Mouse (Mus musculus) erythroblast, embryonic 14.5 days (primary cell): ENCODE measurements around the gene Olfml2a. TPM values are rescaled to one million over a fixed set of nuclear protein-coding genes. Genes with fewer than 3 reads are reported as not detected.
"Not testable (repeated sequence)": the region's sequence is repeated elsewhere in the genome, so short reads cannot be mapped to it uniquely, and the experiment has no call there.

Source experiments
- H3K27me3 ChIP-seq: 2 replicates; pipeline ENCODE4 v1.6.1; 2012; ENCODE audit warnings: inconsistent platforms; ENCODE audit not compliant: control insufficient read depth
- H3K36me3 ChIP-seq: 2 replicates; pipeline ENCODE4 v1.6.1; 2012; ENCODE audit warnings: mild to moderate bottlenecking, inconsistent platforms; ENCODE audit not compliant: control insufficient read depth
- H3K4me1 ChIP-seq: 2 replicates; pipeline ENCODE4 v1.6.1; 2012; ENCODE audit warnings: inconsistent platforms; ENCODE audit not compliant: control insufficient read depth
- H3K4me3 ChIP-seq: replicated peaks from 2 replicates; pipeline ENCODE3; 2012; ENCODE audit warnings: moderate library complexity, mild to moderate bottlenecking, inconsistent platforms
- H3K9me3 ChIP-seq: 2 replicates; pipeline ENCODE4 v1.6.1; 2012; ENCODE audit warnings: low read length, inconsistent platforms, mixed read lengths; ENCODE audit not compliant: control insufficient read depth
- GATA1 ChIP-seq: IDR thresholded peaks from 2 replicates; pipeline ENCODE4 v1.6.1; 2012; ENCODE audit warnings: low read length, inconsistent platforms, mixed read lengths
- TAL1 ChIP-seq: IDR thresholded peaks from 3 replicates; pipeline ENCODE4 v1.6.1; 2012; ENCODE audit warnings: low read length, inconsistent platforms, mixed read lengths
- polyA plus RNA-seq: library from polyadenylated mRNA; stranded (reverse); fragments of >175 nt; gene quantifications from 2 replicates; pipeline ENCODE4 v1.2.3, GENCODE M21; 2012

Gene Olfml2a
- polyA plus RNA-seq, 1 experiment = 0.01 TPM

- Histone ChIP-seq H3K4me3 (peak overlapping the region; percentile 93), H3K27me3 (no peaks in the 10 kb centered on the region), H3K9me3 (no peaks in the 10 kb centered on the region), H3K36me3 (peaks cover 54% of the 10 kb centered on the region), H3K4me1 (peaks cover 75% of the 10 kb centered on the region)
- TF ChIP-seq TAL1 (no peak), GATA1 (no peak)
Observed at GRCm38 (mm10) chr2:39003106-39003505, 71.3 kb downstream of the Olfml2a start.

- no peaks in the 10 kb centered on the region for H3K9me3 ChIP-seq
- H3K4me3 ChIP-seq = peak overlapping the region; percentile 93
- no peaks in the 10 kb centered on the region for H3K27me3 ChIP-seq
- peaks cover 73% of the 10 kb centered on the region for H3K4me1 ChIP-seq
- TF ChIP-seq GATA1 (no peak), TAL1 (no peak)
- H3K36me3 ChIP-seq = peaks cover 54% of the 10 kb centered on the region
Observed at GRCm38 (mm10) chr2:39003512-39003911, 71.7 kb downstream of the Olfml2a start.

- no peaks in the 10 kb centered on the region for H3K27me3 ChIP-seq
- H3K4me3 ChIP-seq = peak overlapping the region; percentile 93
- H3K4me1 ChIP-seq = peaks cover 76% of the 10 kb centered on the region
- TF ChIP-seq GATA1 = no peak
- no peak for TF ChIP-seq TAL1
- H3K36me3 ChIP-seq = peaks cover 51% of the 10 kb centered on the region
- H3K9me3 ChIP-seq = no peaks in the 10 kb centered on the region
Observed at GRCm38 (mm10) chr2:39004372-39004771, 72.6 kb downstream of the Olfml2a start.

GRCm38 (mm10) chr2:39004880-39005435 lies 73.2 kb downstream of the Olfml2a start, which contains the start of gene Arpc5l:
Arpc5l (plus strand) TSS chr2:39005348.
- Histone ChIP-seq H3K27me3 (no peaks in the 10 kb centered on the region), H3K4me1 (peaks cover 76% of the 10 kb centered on the region), H3K36me3 (peaks cover 48% of the 10 kb centered on the region), H3K9me3 (no peaks in the 10 kb centered on the region), H3K4me3 (peak within 1 kb of the TSS; percentile 93)
- TF ChIP-seq TAL1 = no peak
- no peak for TF ChIP-seq GATA1

GRCm38 (mm10) chr2:39005574-39006079 lies 73.8 kb downstream of the Olfml2a start, which contains the start of gene Rpl35:
Rpl35 (minus strand) TSS chr2:39005624.
- no peaks in the 10 kb centered on the region for H3K9me3 ChIP-seq
- no peak for TF ChIP-seq TAL1
- TF ChIP-seq GATA1 = no peak
- H3K4me3 ChIP-seq = peak within 1 kb of the TSS; percentile 93
- no peaks in the 10 kb centered on the region for H3K27me3 ChIP-seq
- H3K4me1 ChIP-seq = peaks cover 75% of the 10 kb centered on the region
- peaks cover 46% of the 10 kb centered on the region for H3K36me3 ChIP-seq

GRCm38 (mm10) chr2:39006149-39006730 lies 74.5 kb downstream of the Olfml2a start:
- H3K36me3 ChIP-seq = peaks cover 46% of the 10 kb centered on the region
- no peaks in the 10 kb centered on the region for H3K9me3 ChIP-seq
- TF ChIP-seq GATA1 (no peak), TAL1 (no peak)
- peaks cover 77% of the 10 kb centered on the region for H3K4me1 ChIP-seq
- H3K4me3 ChIP-seq = peak overlapping the region; percentile 93
- no peaks in the 10 kb centered on the region for H3K27me3 ChIP-seq

- Histone ChIP-seq H3K4me1 (peaks cover 78% of the 10 kb centered on the region), H3K9me3 (no peaks in the 10 kb centered on the region), H3K4me3 (peak overlapping the region; percentile 99), H3K36me3 (peaks cover 46% of the 10 kb centered on the region), H3K27me3 (no peaks in the 10 kb centered on the region)
- no peak for TF ChIP-seq TAL1
- no peak for TF ChIP-seq GATA1
Observed at GRCm38 (mm10) chr2:39007865-39008264, 76.1 kb downstream of the Olfml2a start.

- H3K9me3 ChIP-seq = no peaks in the 10 kb centered on the region
- peak overlapping the region; percentile 99 for H3K4me3 ChIP-seq
- H3K4me1 ChIP-seq = peaks cover 77% of the 10 kb centered on the region
- peaks cover 46% of the 10 kb centered on the region for H3K36me3 ChIP-seq
- no peak for TF ChIP-seq TAL1
- H3K27me3 ChIP-seq = no peaks in the 10 kb centered on the region
Observed at GRCm38 (mm10) chr2:39008350-39008851, 76.6 kb downstream of the Olfml2a start.

- Histone ChIP-seq H3K9me3 (no peaks in the 10 kb centered on the region), H3K36me3 (peaks cover 46% of the 10 kb centered on the region), H3K4me1 (peaks cover 71% of the 10 kb centered on the region), H3K4me3 (peak overlapping the region; percentile 99), H3K27me3 (no peaks in the 10 kb centered on the region)
- TF ChIP-seq TAL1 (no peak), GATA1 (no peak)
Observed at GRCm38 (mm10) chr2:39008954-39009365, 77.2 kb downstream of the Olfml2a start.

- H3K36me3 ChIP-seq = peaks cover 53% of the 10 kb centered on the region
- not testable (repeated sequence) for H3K27me3 ChIP-seq, H3K4me3 ChIP-seq, H3K9me3 ChIP-seq
- H3K4me1 ChIP-seq = peaks cover 63% of the 10 kb centered on the region
Observed at GRCm38 (mm10) chr2:39010144-39010543, 78.4 kb downstream of the Olfml2a start.
